Mouse (Mus musculus) lung, adult 2 months (tissue): ENCODE results near the gene Cfdp1.

Experiments
- CTCF ChIP-seq: fragments of 200-500 bp; IDR thresholded peaks from 2 replicates; pipeline ENCODE4 v1.5.1; 2011; ENCODE audit warnings: mild to moderate bottlenecking, low read length, control low read depth; ENCODE audit not compliant: insufficient read depth
- POLR2A ChIP-seq: fragments of 200-500 bp; IDR thresholded peaks from 2 replicates; pipeline ENCODE4 v1.6.1; 2011; ENCODE audit warnings: low read depth, mild to moderate bottlenecking, control low read depth, low read length, borderline replicate concordance; ENCODE audit errors: extremely low read depth

- TF ChIP-seq POLR2A, result no peak
- no peak for TF ChIP-seq CTCF
Observed at GRCm38 (mm10) chr8:111741556-111741955, 112.5 kb downstream of the Cfdp1 start.
